Mouse (Mus musculus): ENCODE results near the gene Gm26938.

Gm26938 gene

GRCm38 (mm10) chr5:139813963-139814381, 12.2 kb downstream of the Gm26938 start:
- peak; percentile 87 for DNase-seq

GRCm38 (mm10) chr5:139813126-139813490, 13.1 kb downstream of the Gm26938 start:
- DNase-seq = peak; percentile 86

- peak; percentile 91 for DNase-seq
These were observed 13.6 kb downstream of the Gm26938 start for GRCm38 (mm10) chr5:139812398-139813125.

- DNase-seq = peak; percentile 87
These were observed 14.4 kb downstream of the Gm26938 start for GRCm38 (mm10) chr5:139811677-139812397.

- DNase-seq = peak; percentile 74
These were observed 16.8 kb downstream of the Gm26938 start for GRCm38 (mm10) chr5:139809397-139809796.

- DNase-seq = peak; percentile 89
These were observed 20.3 kb downstream of the Gm26938 start for GRCm38 (mm10) chr5:139805924-139806323.

GRCm38 (mm10) chr5:139804573-139805111, 21.6 kb downstream of the Gm26938 start:
- peak; percentile 84 for DNase-seq

- no peak for DNase-seq
These were observed 22.1 kb downstream of the Gm26938 start for GRCm38 (mm10) chr5:139804107-139804551.

GRCm38 (mm10) chr5:139803601-139804102, 22.6 kb downstream of the Gm26938 start:
- peak; percentile 97 for DNase-seq

- peak; percentile 84 for DNase-seq
These were observed 23.0 kb downstream of the Gm26938 start for GRCm38 (mm10) chr5:139803165-139803564.

GRCm38 (mm10) chr5:139801880-139802279, 24.3 kb downstream of the Gm26938 start:
- peak; percentile 85 for DNase-seq

- peak; percentile 90 for DNase-seq
These were observed 25.0 kb downstream of the Gm26938 start for GRCm38 (mm10) chr5:139801231-139801630.

GRCm38 (mm10) chr5:139799801-139800590, 26.2 kb downstream of the Gm26938 start:
- peak; percentile 92 for DNase-seq

- DNase-seq = peak; percentile 90
These were observed 27.2 kb downstream of the Gm26938 start for GRCm38 (mm10) chr5:139799041-139799440.

- DNase-seq = peak; percentile 95
These were observed 27.9 kb downstream of the Gm26938 start for GRCm38 (mm10) chr5:139798168-139798900.

GRCm38 (mm10) chr5:139797473-139798167, 28.6 kb downstream of the Gm26938 start:
- DNase-seq = peak; percentile 99

GRCm38 (mm10) chr5:139796900-139797299, 29.3 kb downstream of the Gm26938 start:
- peak; percentile 100 for DNase-seq

GRCm38 (mm10) chr5:139796001-139796620, 30.1 kb downstream of the Gm26938 start:
- DNase-seq = peak; percentile 95

- DNase-seq = peak; percentile 97
These were observed 31.3 kb downstream of the Gm26938 start for GRCm38 (mm10) chr5:139794938-139795337.

- peak; percentile 93 for DNase-seq
These were observed 32.1 kb downstream of the Gm26938 start for GRCm38 (mm10) chr5:139794137-139794536.
